Mouse (Mus musculus) stomach, embryonic 16.5 days (tissue): ENCODE data around the gene Clba1. TPM values are rescaled to one million over a fixed set of nuclear protein-coding genes. Genes with fewer than 3 reads are reported as not detected.
A peak's percentile ranks its signal among the peaks of the same experiment; 100 is the strongest.

Source experiments
- ATAC-seq: fragments of 200-750 bp; cut with Nextera tagmentation; 2 replicates; pipeline ENCODE4 v1.8.0; 2017; ENCODE audit warnings: moderate number of reproducible peaks, moderate TSS enrichment; ENCODE audit not compliant: insufficient read depth, low FRiP score
- H3K27ac ChIP-seq: fragments of 300-500 bp; sonication (generic); 2 replicates; pipeline ENCODE4 v1.5.1; 2014; ENCODE audit warnings: low read length
- H3K27me3 ChIP-seq: fragments of 300-500 bp; sonication (generic); 2 replicates; pipeline ENCODE4 v1.6.1; 2014; ENCODE audit warnings: low read length, control low read depth, mixed read lengths; ENCODE audit not compliant: control insufficient read depth, insufficient read depth
- H3K36me3 ChIP-seq: fragments of 300-500 bp; sonication (generic); 2 replicates; pipeline ENCODE4 v1.6.1; 2014; ENCODE audit warnings: low read length; ENCODE audit not compliant: control insufficient read depth, insufficient read depth
- H3K4me1 ChIP-seq: fragments of 300-500 bp; sonication (generic); 2 replicates; pipeline ENCODE4 v1.6.1; 2014; ENCODE audit warnings: low read length, control low read depth, mixed read lengths; ENCODE audit not compliant: control insufficient read depth, insufficient read depth
- H3K4me2 ChIP-seq: fragments of 300-500 bp; sonication (generic); 2 replicates; pipeline ENCODE4 v1.6.1; 2014; ENCODE audit warnings: low read depth, low read length, mixed read lengths
- H3K4me3 ChIP-seq: fragments of 300-500 bp; sonication (generic); replicated peaks from 2 replicates; pipeline ENCODE4 v1.5.1; 2014; ENCODE audit warnings: mild to moderate bottlenecking, low read length
- H3K9ac ChIP-seq: fragments of 300-500 bp; sonication (generic); 2 replicates; pipeline ENCODE4 v1.6.1; 2014; ENCODE audit warnings: low read length
- H3K9me3 ChIP-seq: fragments of 300-500 bp; sonication (generic); replicated peaks from 2 replicates; pipeline ENCODE4 v1.6.1; 2016; ENCODE audit warnings: low read length, control low read depth; ENCODE audit not compliant: control insufficient read depth
- WGBS: fragments of 180-500 bp; shearing (Covaris S2); extraction: QIAGEN DNeasy Blood & Tissue Kit; methylation state at CpG from one replicate; pipeline ENCODE4 v1.1.7; 2014; 5-methylcytosine and 5-hydroxymethylcytosine counted together
- polyA plus RNA-seq: library from polyadenylated mRNA; unstranded; fragments of >200 nt; fragmentation: Nextera tagmentation; extraction: Ambion mirVana; gene quantifications from 2 replicates; pipeline ENCODE4 v1.2.1, GENCODE M21; 2015

Clba1 gene
- 5.8 and 6.9 TPM in 2 replicates for polyA plus RNA-seq

DNA sequence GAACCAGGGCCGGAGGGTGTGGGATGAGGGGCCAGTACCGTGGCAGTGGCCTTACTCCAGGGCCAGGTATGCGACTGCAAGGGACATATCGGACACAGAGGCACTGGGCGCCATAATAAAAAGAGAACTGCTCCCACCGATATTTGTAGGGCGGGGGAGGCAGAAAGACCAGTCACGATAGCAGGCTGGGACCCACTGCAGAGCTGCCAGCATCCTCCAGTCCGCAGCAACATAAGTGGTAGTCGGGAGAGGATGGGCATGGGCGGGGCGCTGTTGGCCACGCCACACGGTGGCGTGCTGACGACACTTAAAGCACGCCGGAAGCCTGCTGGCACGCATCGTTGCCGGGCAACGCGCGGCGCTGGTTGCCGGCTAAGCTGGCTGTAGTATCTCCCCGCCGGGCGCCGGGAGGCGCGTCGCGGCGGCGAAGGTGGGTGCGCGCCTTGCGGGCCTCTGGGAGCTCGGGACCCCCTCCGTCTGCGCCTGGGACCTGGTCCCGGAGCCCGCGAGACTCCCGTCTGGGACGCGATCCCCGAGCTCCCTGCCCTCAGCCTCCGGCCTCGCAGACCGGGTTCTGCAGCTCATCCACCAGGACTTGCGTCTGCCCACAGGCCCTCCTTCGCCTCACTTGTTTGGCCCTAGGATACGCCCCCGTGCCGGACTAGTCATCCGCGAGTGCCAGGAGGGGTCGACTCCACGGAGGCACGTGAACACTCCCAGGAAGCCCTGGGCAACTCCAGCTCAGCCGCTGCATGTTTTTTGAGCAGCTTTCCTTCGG lies at the start of gene Clba1:
TSS of gene Clba1 (plus strand) at position 351 of the 778 bp plus-strand sequence.
- ATAC-seq, result peak; percentile 91
- Histone ChIP-seq H3K4me1 (peaks cover 16% of the 10 kb centered on the region), H3K4me2 (peak within 1 kb of the TSS; percentile 100), H3K9ac (peak within 1 kb of the TSS; percentile 72), H3K36me3 (no peaks in the 10 kb centered on the region), H3K4me3 (peak within 1 kb of the TSS; percentile 72), H3K9me3 (no peaks in the 10 kb centered on the region), H3K27me3 (no peaks in the 10 kb centered on the region), H3K27ac (peak within 1 kb of the TSS; percentile 42; the same call in 1 of the 2 replicates)
- WGBS, result 1% methylated on average over 64 of the region's 64 CpGs

DNA sequence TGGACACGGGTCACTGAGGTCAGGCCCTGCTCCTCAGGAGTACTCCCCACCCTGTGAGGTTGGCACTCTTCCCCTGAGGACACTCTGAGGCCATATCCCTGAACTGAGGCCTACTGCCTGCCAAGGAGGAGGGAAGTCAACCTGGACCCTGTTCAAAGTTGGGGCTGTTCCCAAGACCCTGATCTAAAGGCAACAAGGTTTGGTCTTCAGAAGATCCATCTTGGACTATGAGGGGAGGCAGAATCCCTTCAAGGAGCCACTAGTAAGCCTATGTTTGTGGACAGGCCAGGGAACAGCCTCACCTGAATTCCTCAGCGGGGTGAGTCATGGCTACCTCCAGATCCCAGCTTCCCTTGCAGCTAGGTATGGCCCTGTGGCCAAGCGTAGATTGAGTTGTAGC lies 49.3 kb upstream of the Clba1 start:
- Histone ChIP-seq H3K36me3 (no peaks in the 10 kb centered on the region), H3K4me1 (no peaks in the 10 kb centered on the region), H3K9me3 (no peaks in the 10 kb centered on the region), H3K27me3 (no peaks in the 10 kb centered on the region), H3K9ac (no peak overlapping the region), H3K4me3 (no peak overlapping the region), H3K4me2 (no peak overlapping the region), H3K27ac (no peak overlapping the region)
- no peak for ATAC-seq
- WGBS, result 82% methylated on average over 3 of the region's 3 CpGs

DNA sequence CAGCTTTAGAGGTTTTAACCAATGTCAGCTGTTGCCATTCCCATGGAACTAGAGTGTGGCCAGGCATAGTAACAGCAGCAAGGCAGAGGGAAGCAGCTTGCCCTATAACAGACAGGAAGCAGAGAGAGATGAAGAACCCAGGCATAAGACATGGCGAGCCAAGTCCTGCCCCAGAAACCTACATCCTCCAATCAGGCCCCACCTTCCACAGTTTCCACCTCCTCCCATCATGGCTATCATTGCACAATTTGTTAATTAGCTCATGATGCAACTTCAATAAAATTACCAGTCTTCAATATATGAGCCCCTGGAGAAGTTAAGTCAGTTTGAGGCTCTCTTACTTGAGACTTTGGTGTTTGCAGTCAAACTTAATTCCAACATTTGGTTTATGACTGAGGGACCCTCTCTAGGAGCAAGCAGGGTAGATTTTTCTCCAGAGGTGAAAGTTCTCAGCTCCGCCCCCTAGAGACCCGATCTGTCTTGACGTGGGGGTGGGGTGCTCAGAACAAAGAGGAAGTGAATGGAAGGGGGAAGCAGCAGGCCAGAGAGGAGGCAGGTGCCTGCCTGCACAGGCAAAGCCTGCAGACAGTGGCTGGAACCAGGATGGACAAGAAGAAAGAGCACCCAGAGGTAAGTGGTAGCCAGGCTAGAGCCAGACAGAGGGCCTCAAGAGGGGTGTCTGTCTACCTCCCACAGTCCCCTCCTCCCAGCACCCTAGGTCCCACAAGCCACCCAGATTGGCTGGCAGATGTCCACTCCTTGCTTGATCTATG lies 48.4 kb upstream of the Clba1 start, which contains the start of gene Pld4:
TSS of gene Pld4 (plus strand) at position 502 of the 773 bp plus-strand sequence.
- Histone ChIP-seq H3K4me3 (peak within 1 kb of the TSS; percentile 7), H3K9me3 (no peaks in the 10 kb centered on the region), H3K4me2 (no peak within 1 kb of the TSS), H3K27ac (no peak within 1 kb of the TSS), H3K27me3 (no peaks in the 10 kb centered on the region), H3K36me3 (no peaks in the 10 kb centered on the region), H3K4me1 (no peaks in the 10 kb centered on the region), H3K9ac (no peak within 1 kb of the TSS)
- 36% methylated on average over 4 of the region's 4 CpGs for WGBS
- no peak for ATAC-seq

DNA sequence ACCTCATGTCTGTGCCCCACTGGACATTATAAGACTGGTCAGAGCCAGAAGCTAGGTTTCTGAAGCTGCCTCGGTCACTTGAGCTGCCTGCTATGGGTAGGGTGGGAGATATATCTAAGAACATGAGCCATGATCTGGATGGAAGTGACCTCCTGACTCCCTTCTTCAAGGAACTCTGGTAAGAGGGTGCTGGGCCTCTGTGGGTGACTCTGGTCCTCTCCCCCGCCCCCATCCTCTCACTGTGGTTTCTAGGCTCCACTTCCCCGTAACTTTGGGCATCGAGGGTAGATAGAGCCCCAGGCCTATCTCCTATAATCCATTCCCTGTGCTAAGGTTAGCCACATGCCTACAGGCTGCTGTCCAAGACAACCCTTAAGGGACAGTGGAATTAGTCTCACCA lies 47.3 kb upstream of the Clba1 start:
- 84% methylated on average over 4 of the region's 4 CpGs for WGBS
- Histone ChIP-seq H3K27me3 (no peaks in the 10 kb centered on the region), H3K36me3 (no peaks in the 10 kb centered on the region), H3K9me3 (no peaks in the 10 kb centered on the region), H3K4me1 (no peaks in the 10 kb centered on the region), H3K9ac (no peak overlapping the region), H3K4me2 (no peak overlapping the region), H3K27ac (no peak overlapping the region; the same call in 1 of the 2 replicates), H3K4me3 (peak overlapping the region; percentile 7; the same call in 1 of the 2 replicates)
- ATAC-seq, result no peak

DNA sequence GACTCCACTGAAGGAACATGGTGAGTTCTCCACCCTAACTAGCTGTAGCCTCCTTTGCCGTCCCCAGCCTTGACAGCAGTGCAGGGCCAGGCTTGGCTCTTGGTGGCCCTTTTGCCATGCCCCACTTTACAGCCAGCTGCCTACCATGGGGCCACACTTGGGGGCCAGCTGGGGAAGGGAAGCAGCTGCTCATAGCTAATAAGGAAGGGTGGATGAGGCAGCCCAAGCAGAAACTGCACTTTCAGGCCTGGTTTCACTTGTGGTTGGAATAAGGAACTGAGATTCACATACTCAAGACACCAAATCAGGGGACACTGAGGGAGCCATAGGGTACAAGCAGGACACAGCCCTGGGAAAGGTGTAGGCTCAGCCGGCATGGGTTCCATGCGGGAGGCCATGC lies 46.7 kb upstream of the Clba1 start:
- Histone ChIP-seq H3K4me1 (no peaks in the 10 kb centered on the region), H3K27me3 (no peaks in the 10 kb centered on the region), H3K4me2 (no peak overlapping the region), H3K4me3 (no peak overlapping the region), H3K9me3 (no peaks in the 10 kb centered on the region), H3K27ac (no peak overlapping the region; the same call in 1 of the 2 replicates), H3K36me3 (no peaks in the 10 kb centered on the region), H3K9ac (no peak overlapping the region)
- ATAC-seq, result peak; percentile 53
- WGBS, result 87% methylated on average over 3 of the region's 3 CpGs

DNA sequence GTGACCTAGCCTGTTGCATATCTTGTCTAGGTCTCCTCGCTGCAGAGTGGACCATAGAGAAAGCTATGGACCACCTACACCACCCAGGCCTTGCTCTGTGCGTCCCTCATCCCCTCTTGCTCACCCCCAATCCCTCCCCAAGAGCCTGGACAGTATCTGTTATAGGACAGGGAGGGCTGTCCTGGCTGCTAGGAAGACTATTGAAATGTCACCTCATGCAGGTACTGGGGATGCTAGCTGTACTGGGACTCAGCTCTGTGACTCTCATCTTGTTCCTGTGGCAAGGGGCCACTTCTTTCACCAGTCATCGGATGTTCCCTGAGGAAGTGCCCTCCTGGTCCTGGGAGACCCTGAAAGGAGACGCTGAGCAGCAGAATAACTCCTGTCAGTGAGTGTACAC lies 45.6 kb upstream of the Clba1 start:
- no peak for ATAC-seq
- H3K27me3 ChIP-seq, result no peaks in the 10 kb centered on the region
- no peak overlapping the region for H3K4me3 ChIP-seq
- 84% methylated on average over 4 of the region's 4 CpGs for WGBS
- no peaks in the 10 kb centered on the region for H3K4me1 ChIP-seq
- H3K9me3 ChIP-seq, result no peaks in the 10 kb centered on the region
- H3K4me2 ChIP-seq, result no peak overlapping the region
- no peaks in the 10 kb centered on the region for H3K36me3 ChIP-seq
- H3K27ac ChIP-seq, result no peak overlapping the region
- H3K9ac ChIP-seq, result no peak overlapping the region

DNA sequence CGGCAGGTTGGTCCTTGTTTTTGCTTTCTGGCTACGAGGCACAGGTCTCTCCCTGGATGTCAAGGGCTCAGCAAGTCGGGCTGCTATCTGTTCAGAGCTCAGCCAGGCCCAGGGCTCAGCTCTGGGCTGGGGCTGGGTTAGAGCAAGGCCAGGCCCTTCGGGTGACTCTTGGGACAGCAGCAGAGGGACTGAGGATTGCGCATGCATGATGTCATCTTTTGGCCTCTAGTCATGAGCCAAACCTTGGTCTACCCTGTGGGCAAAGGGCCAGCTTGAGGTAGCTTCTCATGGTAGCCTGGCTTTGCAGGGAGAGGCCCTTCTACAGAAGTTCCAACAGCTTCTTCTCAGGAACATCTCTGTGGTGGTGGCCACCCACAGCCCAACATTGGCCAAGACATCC lies 44.6 kb upstream of the Clba1 start:
- Histone ChIP-seq H3K4me2 (no peak overlapping the region), H3K4me3 (no peak overlapping the region), H3K9ac (no peak overlapping the region), H3K27me3 (no peaks in the 10 kb centered on the region), H3K9me3 (no peaks in the 10 kb centered on the region), H3K27ac (no peak overlapping the region), H3K36me3 (no peaks in the 10 kb centered on the region), H3K4me1 (no peaks in the 10 kb centered on the region)
- whole genome bisulfite sequencing, result 75% methylated on average over 5 of the region's 5 CpGs
- no peak for ATAC-seq

DNA sequence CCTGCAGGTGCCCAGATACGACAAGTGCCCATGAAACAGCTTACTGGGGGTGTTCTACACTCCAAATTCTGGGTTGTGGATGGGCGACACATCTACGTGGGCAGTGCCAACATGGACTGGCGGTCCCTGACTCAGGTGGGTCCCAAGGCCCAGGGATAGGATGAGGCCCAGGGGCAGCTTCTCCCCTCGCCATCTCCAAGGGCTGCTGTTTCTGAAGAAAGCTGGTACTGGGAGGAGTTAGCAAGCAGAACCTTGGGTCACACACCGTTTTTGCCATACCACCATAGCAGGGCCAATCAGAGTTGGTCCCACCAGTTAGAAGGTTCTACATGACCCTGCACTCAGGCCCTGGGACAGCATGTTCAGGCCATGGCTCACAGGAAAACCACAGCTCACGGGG lies 43.7 kb upstream of the Clba1 start:
- no peak for ATAC-seq
- H3K9ac ChIP-seq, result no peak overlapping the region
- no peak overlapping the region for H3K4me3 ChIP-seq
- H3K27ac ChIP-seq, result no peak overlapping the region
- WGBS, result 84% methylated on average over 7 of the region's 7 CpGs
- no peak overlapping the region for H3K4me2 ChIP-seq
- H3K4me1 ChIP-seq, result no peaks in the 10 kb centered on the region
- H3K27me3 ChIP-seq, result no peaks in the 10 kb centered on the region
- no peaks in the 10 kb centered on the region for H3K9me3 ChIP-seq
- no peaks in the 10 kb centered on the region for H3K36me3 ChIP-seq

DNA sequence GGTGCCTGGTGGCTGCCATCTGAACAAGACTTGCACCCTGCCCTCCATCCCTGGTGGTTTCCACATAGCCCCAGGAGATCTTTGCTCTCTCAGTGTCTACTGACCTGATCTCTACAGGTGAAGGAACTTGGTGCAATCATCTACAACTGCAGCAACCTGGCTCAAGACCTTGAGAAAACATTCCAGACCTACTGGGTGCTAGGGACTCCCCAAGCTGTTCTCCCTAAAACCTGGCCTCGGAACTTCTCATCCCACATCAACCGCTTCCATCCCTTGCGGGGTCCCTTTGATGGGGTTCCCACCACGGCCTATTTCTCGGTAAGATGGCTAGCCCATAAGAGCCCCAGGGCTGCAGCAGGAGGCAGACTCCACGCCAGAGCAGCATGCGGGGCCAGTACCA lies 42.2 kb upstream of the Clba1 start:
- H3K27ac ChIP-seq, result no peak overlapping the region
- H3K36me3 ChIP-seq, result no peaks in the 10 kb centered on the region
- no peak overlapping the region for H3K4me3 ChIP-seq
- no peaks in the 10 kb centered on the region for H3K9me3 ChIP-seq
- 92% methylated on average over 7 of the region's 7 CpGs for WGBS
- no peaks in the 10 kb centered on the region for H3K4me1 ChIP-seq
- H3K9ac ChIP-seq, result no peak overlapping the region
- no peak for ATAC-seq
- no peaks in the 10 kb centered on the region for H3K27me3 ChIP-seq
- no peak overlapping the region for H3K4me2 ChIP-seq
